Mouse (Mus musculus) CD4-positive, CD25-positive, alpha-beta regulatory T cell, adult 4 months (primary cell): ENCODE data around the gene Bhlhe41. TPM values are rescaled to one million over a fixed set of nuclear protein-coding genes. Genes with fewer than 3 reads are reported as not detected.

Source experiments
- ATAC-seq: one replicate; pipeline ENCODE4 v1.8.0; 2017
- polyA plus RNA-seq, 2 experiments: library from polyadenylated mRNA; unstranded; fragments of 100-300 nt; shearing (Covaris generic); gene quantifications; one replicate each; pipeline ENCODE4 v1.2.1; 2017

The Bhlhe41 gene
- polyA plus RNA-seq: under 1 TPM; 0.22 to 0.26 TPM

- ATAC-seq: no peak
These were observed at the start of gene Bhlhe41 for GRCm38 (mm10) chr6:145865289-145865885. TSS of gene Bhlhe41 (minus strand) at chr6:145865558.

DNA sequence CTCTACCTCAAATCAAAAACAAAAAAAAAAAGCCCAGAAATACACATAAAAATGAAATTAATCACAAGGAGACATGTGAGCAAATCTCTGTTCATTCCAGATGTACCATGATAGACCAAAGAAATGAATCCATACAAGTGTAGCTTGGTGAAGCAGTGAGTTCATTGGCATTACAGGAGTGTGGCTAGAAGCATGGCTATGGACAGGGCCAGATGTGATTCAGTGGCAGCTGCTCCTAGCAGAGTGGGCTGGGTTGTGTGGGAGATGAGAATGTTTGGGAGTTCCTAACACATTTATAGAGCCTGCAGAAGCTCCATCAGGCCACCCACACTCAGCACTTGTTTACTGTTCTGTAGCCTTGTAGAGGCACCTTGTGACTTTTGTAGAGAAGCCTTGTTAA, 46.9 kb upstream of the Bhlhe41 start:
- no peak for ATAC-seq

GRCm38 (mm10) chr6:145910469-145911426, 45.4 kb upstream of the Bhlhe41 start:
- ATAC-seq: no peak

- ATAC-seq: no peak
These were observed 44.6 kb upstream of the Bhlhe41 start for GRCm38 (mm10) chr6:145909943-145910342.

- ATAC-seq: no peak
These were observed 40.9 kb upstream of the Bhlhe41 start for GRCm38 (mm10) chr6:145906096-145906890.

DNA sequence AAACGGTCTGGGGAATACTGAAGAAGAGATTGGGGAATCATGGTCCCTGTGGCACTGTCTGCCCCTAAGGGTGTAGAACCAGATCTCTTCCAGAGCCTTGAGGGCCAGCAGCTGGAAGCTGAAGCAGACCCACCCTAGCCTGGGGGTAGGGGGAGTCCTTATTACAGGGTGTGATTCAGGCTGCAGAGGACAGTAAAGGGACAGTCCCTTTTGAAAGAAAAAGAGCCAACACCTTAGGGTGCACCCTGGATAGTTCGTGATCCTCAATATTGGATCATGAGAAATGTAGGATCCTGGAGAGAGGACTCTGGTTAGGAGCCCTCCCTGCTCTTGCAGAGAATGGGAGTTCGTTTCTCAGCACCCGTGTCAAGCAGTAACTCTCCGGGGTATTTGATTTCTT, 39.3 kb upstream of the Bhlhe41 start:
- no peak for ATAC-seq

DNA sequence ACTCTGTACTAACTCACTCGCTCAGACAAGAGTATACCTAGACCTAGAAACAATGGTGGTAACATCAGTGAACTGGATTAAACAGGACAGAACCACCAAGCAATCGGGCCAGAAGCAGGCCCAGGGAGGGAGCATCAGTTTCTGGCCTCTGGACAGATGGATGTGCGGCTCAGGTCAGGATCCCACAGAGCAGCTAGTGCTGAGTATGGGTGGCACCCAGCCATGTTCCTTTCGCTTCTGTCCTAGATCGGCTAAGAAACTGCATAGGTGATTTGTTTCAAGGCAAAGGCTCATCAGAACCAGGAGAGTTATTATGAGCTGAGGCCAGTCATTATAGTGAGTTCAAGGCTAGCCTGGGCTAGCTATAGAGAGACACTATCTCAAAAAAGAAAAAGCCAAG, 38.8 kb upstream of the Bhlhe41 start:
- ATAC-seq: no peak

DNA sequence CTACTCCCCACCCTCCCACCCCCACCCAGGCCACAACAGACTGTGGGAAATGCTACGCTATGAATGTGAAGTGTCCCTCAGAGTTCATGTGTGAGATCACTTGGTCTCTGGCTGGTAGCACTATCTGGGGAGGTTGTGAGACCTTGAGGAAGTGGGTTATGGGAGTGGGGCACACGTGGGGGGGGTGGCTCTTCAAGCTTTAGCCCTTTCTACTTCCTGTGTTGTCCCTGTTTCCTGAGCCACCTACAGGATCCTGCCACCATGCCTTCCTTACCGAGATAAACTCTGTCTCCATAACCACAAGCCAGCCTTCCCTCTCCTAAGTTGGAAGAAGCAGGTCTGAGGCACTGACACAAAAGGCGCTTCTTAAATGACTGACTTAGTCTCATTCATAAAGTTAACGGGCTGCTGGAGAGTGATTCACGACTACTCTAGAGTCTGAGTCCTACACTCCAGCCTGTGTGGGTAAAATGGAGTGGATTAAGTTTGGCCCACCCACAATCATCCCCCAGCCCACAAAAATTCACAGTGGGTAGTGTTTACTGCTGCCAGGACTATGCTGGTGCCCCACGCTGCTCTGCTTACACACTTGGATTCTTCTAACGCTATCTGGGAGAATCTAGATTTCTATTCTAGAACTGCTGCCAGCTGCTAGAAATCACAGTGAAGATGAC, 29.4 kb upstream of the Bhlhe41 start:
- peak; percentile 86 for ATAC-seq

DNA sequence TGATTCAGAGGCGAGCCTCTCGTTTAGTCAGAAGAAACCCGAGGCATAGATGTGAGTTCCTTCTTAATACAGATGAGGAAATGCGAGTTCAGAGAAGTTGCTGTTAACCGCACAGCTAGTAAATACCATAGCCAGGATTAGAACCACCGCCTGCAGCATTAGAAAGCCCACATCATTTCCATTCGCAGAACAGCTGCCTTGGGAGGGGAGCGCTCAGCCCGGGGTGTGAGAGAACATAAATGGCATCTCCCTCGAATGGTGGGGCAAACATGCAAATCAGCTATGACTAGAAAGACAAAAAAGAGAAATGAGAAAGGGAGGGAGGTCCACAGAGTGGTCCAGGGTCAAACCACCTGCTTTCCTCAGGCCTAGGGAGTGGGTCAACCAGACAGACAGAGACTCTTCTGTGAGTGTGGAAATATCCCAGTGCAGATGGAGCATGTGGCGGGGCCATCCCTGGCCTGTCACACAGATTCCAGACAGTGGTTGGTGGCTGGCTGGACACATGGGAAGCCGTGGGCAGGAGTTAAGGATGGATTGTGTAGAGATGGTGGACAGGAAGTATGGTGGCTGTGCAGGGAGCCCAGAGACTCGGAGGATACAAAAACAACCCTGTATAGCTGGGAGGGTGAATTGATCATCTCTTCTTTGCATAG, 28.1 kb upstream of the Bhlhe41 start:
- no peak for ATAC-seq

- ATAC-seq: no peak
These were observed 27.3 kb upstream of the Bhlhe41 start for GRCm38 (mm10) chr6:145892381-145893265.

- no peak for ATAC-seq
These were observed 26.6 kb upstream of the Bhlhe41 start for GRCm38 (mm10) chr6:145891951-145892350.

DNA sequence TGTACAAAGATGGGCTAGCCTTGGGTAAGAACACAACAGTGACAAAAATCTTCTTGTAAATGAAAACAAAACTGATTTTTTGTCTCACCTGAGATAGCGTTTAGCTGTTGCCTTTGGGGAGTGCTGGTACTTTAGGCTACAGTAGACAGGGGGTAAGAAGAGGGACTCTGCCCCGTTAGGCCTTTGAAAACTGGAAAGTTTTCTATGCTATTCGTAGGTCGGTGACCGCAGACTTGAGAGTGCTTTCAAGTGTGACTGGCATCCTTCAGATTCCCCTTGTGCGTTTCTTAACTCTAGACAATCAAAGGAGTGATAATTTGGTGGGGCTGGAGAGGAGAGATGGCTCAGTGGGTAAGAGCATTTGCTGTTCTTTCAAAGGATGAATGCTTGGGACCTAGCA, 22.4 kb upstream of the Bhlhe41 start:
- no peak for ATAC-seq

DNA sequence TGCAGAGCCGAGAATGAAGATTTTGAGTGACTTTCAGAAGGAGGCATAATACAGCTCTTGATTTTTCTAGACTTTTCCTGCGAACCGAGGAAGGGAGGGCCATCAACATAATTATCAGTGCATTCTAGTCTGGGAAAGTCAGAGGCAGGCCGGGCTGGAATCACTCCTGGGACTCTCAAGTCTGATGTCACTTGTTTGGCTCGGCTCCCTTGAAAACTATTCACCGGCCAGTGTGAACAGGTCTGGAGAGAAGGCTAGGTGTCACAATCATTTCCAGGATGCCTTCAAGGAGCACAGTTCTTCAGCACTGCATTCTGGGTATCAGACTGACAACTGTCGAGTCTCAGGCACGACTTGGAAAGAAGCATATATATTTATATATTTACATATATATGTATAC, 20.9 kb upstream of the Bhlhe41 start:
- no peak for ATAC-seq

- ATAC-seq: no peak
These were observed 19.7 kb upstream of the Bhlhe41 start for GRCm38 (mm10) chr6:145885069-145885468.

GRCm38 (mm10) chr6:145883668-145884067, 18.3 kb upstream of the Bhlhe41 start:
- peak; percentile 55 for ATAC-seq

GRCm38 (mm10) chr6:145883010-145883409, 17.7 kb upstream of the Bhlhe41 start:
- ATAC-seq: peak; percentile 83

DNA sequence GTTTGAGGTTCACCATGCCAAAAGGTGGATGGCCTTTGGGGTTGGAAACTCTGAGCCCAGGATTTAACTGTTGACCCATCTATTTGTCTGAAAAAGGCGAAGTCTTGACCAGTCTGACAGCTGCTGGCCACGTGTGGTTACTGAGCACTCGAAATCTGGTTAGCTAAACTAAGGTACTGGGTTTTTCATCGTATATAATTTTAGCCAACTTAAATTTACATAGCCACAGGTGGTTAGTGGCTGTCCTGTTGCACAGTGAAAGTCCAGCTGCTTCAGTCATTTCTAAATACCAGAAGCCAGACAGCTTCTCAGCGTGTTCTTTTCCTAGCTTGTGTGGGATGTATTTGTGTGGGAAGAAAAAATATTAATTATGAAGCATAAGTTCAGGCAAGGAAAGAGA, 15.3 kb upstream of the Bhlhe41 start:
- no peak for ATAC-seq

DNA sequence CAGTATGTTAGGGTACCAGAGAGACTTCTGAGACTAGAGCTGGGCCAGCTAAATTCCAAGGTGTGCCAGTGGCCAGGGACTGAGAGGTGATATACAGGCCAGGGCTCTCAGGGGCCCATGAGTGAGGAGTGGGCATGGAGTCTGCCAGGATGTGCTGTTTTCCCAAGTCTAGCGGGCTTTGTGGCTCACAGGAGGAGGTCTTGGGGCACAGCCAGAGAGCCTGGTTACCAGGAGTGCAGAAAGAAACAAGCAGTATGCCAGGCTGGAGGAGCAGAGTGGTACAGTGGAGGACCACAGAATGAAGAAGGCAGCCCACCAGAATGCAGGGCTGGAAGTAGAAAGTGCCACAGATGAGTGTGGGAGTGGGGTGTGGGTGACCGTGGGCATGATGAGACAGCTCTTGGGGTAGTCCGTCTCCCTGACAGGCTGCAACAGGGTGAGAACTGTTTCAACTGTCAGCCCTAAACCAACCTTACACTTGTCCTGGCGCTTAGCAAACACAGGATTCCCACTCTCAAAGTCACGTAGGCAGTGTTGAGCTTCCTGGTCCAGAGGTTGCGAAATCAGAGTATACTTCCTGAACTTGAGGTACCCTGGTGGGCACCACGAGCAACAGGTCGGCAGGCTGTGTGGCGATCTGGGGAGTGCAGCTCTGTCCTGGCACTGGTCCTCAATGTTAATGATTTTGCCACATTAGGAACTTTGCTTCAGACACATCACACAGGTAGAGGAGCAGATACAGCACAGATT, 11.8 kb upstream of the Bhlhe41 start:
- ATAC-seq: no peak

DNA sequence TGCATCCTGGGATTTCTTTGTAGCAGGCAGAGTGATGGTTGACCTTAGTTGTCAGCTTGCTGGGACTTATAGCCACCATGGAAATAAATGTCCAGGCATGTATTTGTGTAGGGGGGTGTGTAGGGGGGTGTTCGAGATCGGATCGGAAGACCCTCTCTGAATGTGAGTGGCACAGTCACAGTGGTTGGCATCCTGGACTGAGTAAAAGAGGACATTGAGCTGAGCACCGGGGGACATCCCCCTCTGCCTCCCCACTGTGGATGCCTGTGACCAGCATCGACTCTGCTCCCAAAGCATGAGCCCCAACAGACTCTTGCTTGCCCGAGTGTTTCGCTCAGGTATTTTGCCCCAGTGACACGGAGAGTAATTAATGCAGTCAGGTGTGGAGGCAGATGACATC, 8.0 kb upstream of the Bhlhe41 start:
- ATAC-seq: no peak

DNA sequence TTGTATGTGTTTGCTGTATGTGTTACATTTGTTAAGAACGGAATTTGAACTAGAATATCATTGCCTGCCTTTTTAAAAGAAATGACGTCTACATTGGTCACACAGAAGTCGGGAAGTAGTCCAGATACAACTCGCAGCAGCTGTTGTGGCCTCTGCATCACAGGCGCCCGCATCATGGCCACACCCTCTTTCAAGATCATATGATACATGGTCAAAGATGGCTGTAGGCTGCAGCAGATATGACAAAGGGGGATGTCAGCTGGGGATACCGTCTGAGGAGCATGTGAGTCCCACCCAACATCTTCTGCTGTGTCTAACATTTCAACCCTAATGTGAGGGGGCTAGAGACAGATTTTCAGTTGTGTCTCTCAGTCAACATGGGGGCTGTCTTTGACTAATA, 6.7 kb upstream of the Bhlhe41 start:
- ATAC-seq: no peak
